Mouse (Mus musculus): ENCODE measurements around the gene Rpl7a. TPM values are rescaled to one million over a fixed set of nuclear protein-coding genes. Genes with fewer than 3 reads are reported as not detected.

Rpl7a gene
- polyA plus RNA-seq, 1 experiment: 229 TPM

GRCm38 (mm10) chr2:26900731-26901130, 9.8 kb upstream of the Rpl7a start:
- Histone ChIP-seq H3K27me3 (ENCODE audit: control insufficient read depth, insufficient read depth, low read length) (no peaks in the 10 kb centered on the region), H3K4me1 (ENCODE audit: control insufficient read depth, insufficient read depth, low read length) (peaks cover 4% of the 10 kb centered on the region), H3K4me3 (ENCODE audit: control insufficient read depth, low read depth, low read length) (no peak overlapping the region), H3K36me3 (ENCODE audit: control insufficient read depth, insufficient read depth, low read length) (peaks cover 3% of the 10 kb centered on the region), H3K27ac (ENCODE audit: control insufficient read depth, insufficient read depth, low read depth, low read length) (no peak overlapping the region)
- TF ChIP-seq CTCF (IDR thresholded peaks at IDR 0.05; ENCODE audit: control insufficient read depth, insufficient read depth, insufficient replicate concordance, low read depth, low read length) (no peak), POLR2A (IDR thresholded peaks at IDR 0.05; ENCODE audit: control insufficient read depth, low read depth, low read length) (no peak)

DNA sequence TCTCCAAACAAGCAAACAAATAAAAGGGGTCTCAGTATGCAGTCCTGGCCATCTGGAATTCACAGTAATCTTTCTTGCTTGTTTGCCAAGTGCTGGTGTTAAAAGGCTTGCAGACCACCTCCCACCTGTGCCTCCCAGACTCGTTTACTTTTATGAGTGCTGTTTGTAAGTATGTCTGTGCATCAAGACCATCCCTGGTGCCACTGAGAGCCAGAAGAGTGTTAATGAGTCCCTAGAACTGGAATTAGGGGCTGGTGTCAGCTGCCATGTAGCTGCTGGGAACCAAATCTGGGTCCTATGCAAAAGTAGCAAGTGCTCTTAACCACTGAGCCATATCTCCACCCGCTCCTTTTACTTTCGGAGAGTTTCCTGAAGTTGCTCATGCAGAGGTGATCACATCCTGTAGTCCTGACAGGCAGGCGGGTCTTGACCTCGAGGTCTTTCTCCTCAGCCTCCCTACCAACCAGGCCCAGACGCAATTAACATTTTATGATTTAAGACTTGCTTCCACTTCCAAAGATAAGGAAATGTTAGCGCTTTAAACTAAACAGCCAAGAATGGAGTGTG, 8.6 kb upstream of the Rpl7a start:
- Histone ChIP-seq H3K36me3 (ENCODE audit: control insufficient read depth, insufficient read depth, low read length) (peaks cover 3% of the 10 kb centered on the region), H3K4me1 (ENCODE audit: control insufficient read depth, insufficient read depth, low read length) (peaks cover 4% of the 10 kb centered on the region), H3K4me3 (ENCODE audit: control insufficient read depth, low read depth, low read length) (peak overlapping the region; percentile 99), H3K27me3 (ENCODE audit: control insufficient read depth, insufficient read depth, low read length) (no peaks in the 10 kb centered on the region), H3K27ac (ENCODE audit: control insufficient read depth, insufficient read depth, low read depth, low read length) (peak overlapping the region; percentile 73; the same call in 1 of the 2 replicates)
- TF ChIP-seq POLR2A (IDR thresholded peaks at IDR 0.05; ENCODE audit: control insufficient read depth, low read depth, low read length) (no peak), CTCF (IDR thresholded peaks at IDR 0.05; ENCODE audit: control insufficient read depth, insufficient read depth, insufficient replicate concordance, low read depth, low read length) (no peak)

DNA sequence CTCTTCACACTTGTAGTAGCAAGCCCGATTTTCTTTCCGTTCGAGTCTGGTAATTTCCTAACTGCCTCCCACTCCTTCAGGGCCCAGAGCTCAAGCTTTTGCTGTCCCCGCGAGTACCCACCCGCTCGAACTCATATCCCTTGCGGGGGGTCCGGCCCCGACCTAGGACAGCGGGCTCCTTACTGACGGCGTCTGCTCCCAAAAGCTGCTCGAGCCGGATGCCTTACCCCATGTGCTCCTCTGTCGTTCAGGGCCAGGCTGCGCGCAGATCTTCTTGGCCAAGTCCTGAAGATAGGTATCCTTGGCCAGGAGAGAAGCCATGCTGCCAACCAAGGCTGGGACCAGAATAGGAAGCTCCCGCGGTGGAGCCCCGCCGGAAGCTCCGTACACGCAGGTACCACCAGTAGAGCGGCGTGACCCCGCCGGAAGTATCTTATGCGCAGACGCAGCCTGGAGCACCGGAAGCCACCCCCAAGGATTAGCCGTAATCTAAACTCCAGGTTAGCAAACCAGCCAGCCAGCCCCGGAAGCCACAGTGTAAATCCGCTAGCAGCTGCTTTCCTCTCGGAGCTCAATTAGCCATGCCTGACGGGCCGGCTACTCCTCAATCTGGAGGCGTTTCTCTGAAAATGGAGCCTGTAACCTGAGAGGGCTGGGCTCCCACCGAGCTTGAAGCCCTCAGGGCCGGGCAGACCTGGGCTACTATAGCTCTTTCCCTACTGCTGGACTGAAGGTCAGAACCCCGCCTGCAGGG, 7.9 kb upstream of the Rpl7a start, which contains the start of gene Surf6:
Surf6 (minus strand) TSS at position 413 of the 754 bp plus-strand sequence.
- Histone ChIP-seq H3K4me3 (ENCODE audit: control insufficient read depth, low read depth, low read length) (peak within 1 kb of the TSS; percentile 99), H3K27ac (ENCODE audit: control insufficient read depth, insufficient read depth, low read depth, low read length) (peak within 1 kb of the TSS; percentile 76), H3K36me3 (ENCODE audit: control insufficient read depth, insufficient read depth, low read length) (peaks cover 3% of the 10 kb centered on the region), H3K4me1 (ENCODE audit: control insufficient read depth, insufficient read depth, low read length) (peaks cover 4% of the 10 kb centered on the region), H3K27me3 (ENCODE audit: control insufficient read depth, insufficient read depth, low read length) (no peaks in the 10 kb centered on the region)
- TF ChIP-seq POLR2A (IDR thresholded peaks at IDR 0.05; ENCODE audit: control insufficient read depth, low read depth, low read length): peak; percentile 82
- TF ChIP-seq CTCF (IDR thresholded peaks at IDR 0.05; ENCODE audit: control insufficient read depth, insufficient read depth, insufficient replicate concordance, low read depth, low read length): no peak

GRCm38 (mm10) chr2:26903311-26903710, 7.3 kb upstream of the Rpl7a start:
- H3K36me3 ChIP-seq (ENCODE audit: control insufficient read depth, insufficient read depth, low read length): peaks cover 3% of the 10 kb centered on the region
- peaks cover 4% of the 10 kb centered on the region for H3K4me1 ChIP-seq (ENCODE audit: control insufficient read depth, insufficient read depth, low read length)
- TF ChIP-seq POLR2A (IDR thresholded peaks at IDR 0.05; ENCODE audit: control insufficient read depth, low read depth, low read length) (no peak), CTCF (IDR thresholded peaks at IDR 0.05; ENCODE audit: control insufficient read depth, insufficient read depth, insufficient replicate concordance, low read depth, low read length) (no peak)
- H3K27ac ChIP-seq (ENCODE audit: control insufficient read depth, insufficient read depth, low read depth, low read length): peak overlapping the region; percentile 76
- H3K4me3 ChIP-seq (ENCODE audit: control insufficient read depth, low read depth, low read length): peak overlapping the region; percentile 99
- H3K27me3 ChIP-seq (ENCODE audit: control insufficient read depth, insufficient read depth, low read length): no peaks in the 10 kb centered on the region

GRCm38 (mm10) chr2:26905936-26906335, 4.6 kb upstream of the Rpl7a start:
- H3K36me3 ChIP-seq (ENCODE audit: control insufficient read depth, insufficient read depth, low read length): no peaks in the 10 kb centered on the region
- H3K27ac ChIP-seq (ENCODE audit: control insufficient read depth, insufficient read depth, low read depth, low read length): no peak overlapping the region
- H3K27me3 ChIP-seq (ENCODE audit: control insufficient read depth, insufficient read depth, low read length): no peaks in the 10 kb centered on the region
- TF ChIP-seq CTCF (IDR thresholded peaks at IDR 0.05; ENCODE audit: control insufficient read depth, insufficient read depth, insufficient replicate concordance, low read depth, low read length): no peak
- no peak for TF ChIP-seq POLR2A (IDR thresholded peaks at IDR 0.05; ENCODE audit: control insufficient read depth, low read depth, low read length)
- no peak overlapping the region for H3K4me3 ChIP-seq (ENCODE audit: control insufficient read depth, low read depth, low read length)
- peaks cover 4% of the 10 kb centered on the region for H3K4me1 ChIP-seq (ENCODE audit: control insufficient read depth, insufficient read depth, low read length)

GRCm38 (mm10) chr2:26906431-26906830, 4.1 kb upstream of the Rpl7a start:
- Histone ChIP-seq H3K36me3 (ENCODE audit: control insufficient read depth, insufficient read depth, low read length) (no peaks in the 10 kb centered on the region), H3K4me1 (ENCODE audit: control insufficient read depth, insufficient read depth, low read length) (peaks cover 7% of the 10 kb centered on the region), H3K27me3 (ENCODE audit: control insufficient read depth, insufficient read depth, low read length) (no peaks in the 10 kb centered on the region), H3K27ac (ENCODE audit: control insufficient read depth, insufficient read depth, low read depth, low read length) (no peak overlapping the region), H3K4me3 (ENCODE audit: control insufficient read depth, low read depth, low read length) (no peak overlapping the region)
- no peak for TF ChIP-seq POLR2A (IDR thresholded peaks at IDR 0.05; ENCODE audit: control insufficient read depth, low read depth, low read length)
- no peak for TF ChIP-seq CTCF (IDR thresholded peaks at IDR 0.05; ENCODE audit: control insufficient read depth, insufficient read depth, insufficient replicate concordance, low read depth, low read length)

DNA sequence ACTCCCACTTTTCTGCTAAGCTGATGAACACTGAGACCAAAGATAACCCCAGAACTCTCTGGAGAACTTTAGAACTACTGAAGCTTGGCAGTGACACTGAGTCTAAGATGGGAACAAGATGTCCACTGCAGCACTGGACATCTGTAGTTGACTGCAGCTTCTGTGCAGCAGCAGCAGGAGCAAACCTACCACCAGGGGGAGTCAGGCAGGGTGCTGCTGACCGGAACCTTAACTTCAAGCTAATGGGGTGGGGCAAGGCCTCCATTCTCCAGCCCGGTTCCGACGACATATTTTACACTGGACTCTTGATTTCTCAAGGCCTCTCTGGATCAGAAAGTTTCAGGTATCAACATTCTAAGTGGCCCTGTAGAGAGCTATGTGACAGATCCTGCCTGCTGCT, 3.5 kb upstream of the Rpl7a start:
- H3K27me3 ChIP-seq (ENCODE audit: control insufficient read depth, insufficient read depth, low read length): no peaks in the 10 kb centered on the region
- TF ChIP-seq CTCF (IDR thresholded peaks at IDR 0.05; ENCODE audit: control insufficient read depth, insufficient read depth, insufficient replicate concordance, low read depth, low read length): peak; percentile 56; the same call in 1 of the 2 replicates
- no peak for TF ChIP-seq POLR2A (IDR thresholded peaks at IDR 0.05; ENCODE audit: control insufficient read depth, low read depth, low read length)
- H3K36me3 ChIP-seq (ENCODE audit: control insufficient read depth, insufficient read depth, low read length): no peaks in the 10 kb centered on the region
- no peak overlapping the region for H3K27ac ChIP-seq (ENCODE audit: control insufficient read depth, insufficient read depth, low read depth, low read length)
- peaks cover 5% of the 10 kb centered on the region for H3K4me1 ChIP-seq (ENCODE audit: control insufficient read depth, insufficient read depth, low read length)
- H3K4me3 ChIP-seq (ENCODE audit: control insufficient read depth, low read depth, low read length): no peak overlapping the region

Measured in testis, adult 2 months (tissue).